8 mouse cellular contexts compared by ENCODE assay signal in the genomic region with DNA sequence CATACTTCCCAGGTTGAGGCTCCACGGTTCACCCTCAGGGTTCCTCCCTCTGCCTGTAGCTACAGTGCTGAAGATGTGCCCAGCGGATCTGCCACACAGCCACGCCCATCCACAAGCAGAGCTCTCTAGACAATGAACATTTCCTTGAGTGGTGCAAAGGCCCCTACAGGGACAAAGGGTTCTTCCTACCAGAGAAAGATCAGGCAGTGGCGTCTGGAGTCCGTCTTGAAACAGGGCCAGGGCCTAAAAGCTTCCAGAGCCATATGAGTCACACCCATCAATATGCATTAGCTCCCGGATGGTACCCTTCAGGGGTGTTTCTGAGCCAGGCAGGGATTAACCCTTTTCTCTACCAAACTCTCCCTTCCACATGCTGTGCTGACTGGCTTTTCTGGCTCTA. TPM values are rescaled to one million over a fixed set of nuclear protein-coding genes. Genes with fewer than 3 reads are reported as not detected.
DNase-seq lines count a peak whose midpoint lies in the region; ATAC-seq and TF ChIP-seq lines count a peak whose summit lies in the region.

No protein-coding gene starts in this region.

- H3K36me3 ChIP-seq in limb, embryonic 12.5 days, result no peaks in the 10 kb centered on the region
- no peaks in the 10 kb centered on the region for H3K36me3 ChIP-seq in limb, embryonic 10.5 days
- H3K36me3 ChIP-seq in limb, embryonic 14.5 days (ENCODE audit: control insufficient read depth, insufficient read depth, low read length), result no peaks in the 10 kb centered on the region
- H3K36me3 ChIP-seq in liver, embryonic 12.5 days, result no peaks in the 10 kb centered on the region

- intact Hi-C loops in heart, postnatal 10 days (cut with DNase I), result loop anchor here (5.0 kb wide), 1 partner anchor 60 kb away; a partner anchor contains a TSS

- 0 out of 2 replicates have a peak, but pooled peaks have one; percentile 15 for ATAC-seq in limb, embryonic 12.5 days (ENCODE audit: insufficient number of reproducible peaks, insufficient read depth, low FRiP score, low TSS enrichment, low read depth)
- ATAC-seq in limb, embryonic 14.5 days (ENCODE audit: low FRiP score, low read depth), result no peak
- ATAC-seq in liver, embryonic 12.5 days, result no peak

- 36% methylated on average over 6 of the region's 6 CpGs for WGBS in limb, embryonic 12.5 days
- 38% methylated on average over 6 of the region's 6 CpGs for WGBS in limb, embryonic 10.5 days
- WGBS in limb, embryonic 14.5 days, result 20% methylated on average over 6 of the region's 6 CpGs
- 38% methylated on average over 6 of the region's 6 CpGs for WGBS in liver, embryonic 12.5 days (ENCODE audit: insufficient replicate concordance)

- no peak overlapping the region for H3K9ac ChIP-seq in limb, embryonic 12.5 days (replicated peaks)
- no peak overlapping the region for H3K9ac ChIP-seq in limb, embryonic 14.5 days (ENCODE audit: low read depth, low read length, severe bottlenecking)
- H3K9ac ChIP-seq in liver, embryonic 12.5 days, result no peak overlapping the region

- no peaks in the 10 kb centered on the region for H3K9me3 ChIP-seq in limb, embryonic 12.5 days
- no peaks in the 10 kb centered on the region for H3K9me3 ChIP-seq in limb, embryonic 10.5 days (replicated peaks)
- H3K9me3 ChIP-seq in limb, embryonic 14.5 days (ENCODE audit: control insufficient read depth, low read length), result no peaks in the 10 kb centered on the region
- H3K9me3 ChIP-seq in liver, embryonic 12.5 days (replicated peaks), result no peaks in the 10 kb centered on the region

- no peaks in the 10 kb centered on the region for H3K27me3 ChIP-seq in limb, embryonic 12.5 days
- H3K27me3 ChIP-seq in limb, embryonic 10.5 days (ENCODE audit: low read depth, poor library complexity, severe bottlenecking), result no peaks in the 10 kb centered on the region
- H3K27me3 ChIP-seq in limb, embryonic 14.5 days (ENCODE audit: control insufficient read depth, insufficient read depth, low read length), result no peaks in the 10 kb centered on the region
- H3K27me3 ChIP-seq in liver, embryonic 12.5 days (replicated peaks), result no peaks in the 10 kb centered on the region

- no peak for DNase-seq in limb, embryonic 10.5 days (ENCODE audit: low spot score)
- DNase-seq in embryo, embryonic 11 days, result peak; percentile 44
- peak; percentile 58 to 60 for DNase-seq in heart, postnatal 10 days
- DNase-seq in limb, embryonic 14.5 days (ENCODE audit: low spot score), result peak; percentile 44
- peak; percentile 63 for DNase-seq in retina, embryonic 14.5 days (ENCODE audit: low spot score)
- DNase-seq in right cerebral cortex, postnatal 4 days, result no peak

- H3K4me2 ChIP-seq in limb, embryonic 12.5 days, result no peak overlapping the region
- H3K4me2 ChIP-seq in limb, embryonic 14.5 days (replicated peaks; ENCODE audit: low read depth, low read length, severe bottlenecking), result no peak overlapping the region
- H3K4me2 ChIP-seq in liver, embryonic 12.5 days, result no peak overlapping the region

- peaks cover 23% of the 10 kb centered on the region for H3K4me1 ChIP-seq in limb, embryonic 12.5 days (replicated peaks)
- H3K4me1 ChIP-seq in limb, embryonic 10.5 days, result peaks cover 23% of the 10 kb centered on the region
- peaks cover 12% of the 10 kb centered on the region for H3K4me1 ChIP-seq in limb, embryonic 14.5 days (ENCODE audit: control insufficient read depth, insufficient read depth, low read length)
- peaks cover 59% of the 10 kb centered on the region for H3K4me1 ChIP-seq in liver, embryonic 12.5 days

- no peak for TF ChIP-seq POLR2A in limb, embryonic 14.5 days (IDR thresholded peaks at IDR 0.05; ENCODE audit: borderline replicate concordance, extremely low read depth, insufficient read depth, insufficient read length)

- H3K27ac ChIP-seq in limb, embryonic 12.5 days, result no peak overlapping the region
- H3K27ac ChIP-seq in limb, embryonic 10.5 days, result no peak overlapping the region
- no peak overlapping the region for H3K27ac ChIP-seq in limb, embryonic 14.5 days (replicated peaks; ENCODE audit: low read depth, low read length)
- no peak overlapping the region for H3K27ac ChIP-seq in liver, embryonic 12.5 days

- H3K4me3 ChIP-seq in limb, embryonic 12.5 days (replicated peaks), result no peak overlapping the region
- no peak overlapping the region for H3K4me3 ChIP-seq in limb, embryonic 10.5 days
- H3K4me3 ChIP-seq in limb, embryonic 14.5 days (replicated peaks; ENCODE audit: low read length), result no peak overlapping the region
- no peak overlapping the region for H3K4me3 ChIP-seq in liver, embryonic 12.5 days

RNA-seq across cellular contexts. Expression of a gene that starts 59.1 kb away (rescaled TPM):
- polyA plus RNA-seq in limb, embryonic 12.5 days (2016; fragmentation: Nextera tagmentation; extraction: Ambion mirVana), result 33.0 and 34.8 TPM in 2 replicates
- 44.9 and 47.3 TPM in 2 replicates for polyA plus RNA-seq in limb, embryonic 10.5 days (2016; fragmentation: Nextera tagmentation; extraction: Ambion mirVana)
- 1 to 10 TPM; 8.8 to 9.3 TPM for total RNA-seq in heart, postnatal 10 days (2021)
- polyA plus RNA-seq in limb, embryonic 14.5 days (2012; rRNA removed), result 16.4 and 20.1 TPM in 2 replicates
- 10.6 and 11.5 TPM in 2 replicates for polyA plus RNA-seq in limb, embryonic 14.5 days (2014; fragmentation: Nextera tagmentation; extraction: Ambion mirVana)
- 8.1 and 8.8 TPM in 2 replicates for polyA plus RNA-seq in liver, embryonic 12.5 days (2016; fragmentation: Nextera tagmentation; extraction: Ambion mirVana)

Comparison
In these comparisons a context has a peak if more than half of its experiments do, and no peak if none do; other contexts are left out.
1. DNase-seq: peak in embryo, embryonic 11 days (single experiment), heart, postnatal 10 days (2 of 2), limb, embryonic 14.5 days (single experiment) and retina, embryonic 14.5 days (single experiment); none in limb, embryonic 10.5 days (single experiment) and right cerebral cortex, postnatal 4 days (single experiment).